Mouse (Mus musculus) E14TG2a.4 (cell line): Measurements from ENCODE around the gene 1700109H08Rik.

ENCODE experiments used
- CTCF ChIP-seq: conservative IDR thresholded peaks from 2 replicates; pipeline ENCODE4 v1.5.1; 2014; ENCODE audit warnings: low read length
- POU5F1 ChIP-seq: IDR thresholded peaks from 2 replicates; pipeline ENCODE4 v1.6.1; 2014; ENCODE audit warnings: low read length, borderline replicate concordance

DNA sequence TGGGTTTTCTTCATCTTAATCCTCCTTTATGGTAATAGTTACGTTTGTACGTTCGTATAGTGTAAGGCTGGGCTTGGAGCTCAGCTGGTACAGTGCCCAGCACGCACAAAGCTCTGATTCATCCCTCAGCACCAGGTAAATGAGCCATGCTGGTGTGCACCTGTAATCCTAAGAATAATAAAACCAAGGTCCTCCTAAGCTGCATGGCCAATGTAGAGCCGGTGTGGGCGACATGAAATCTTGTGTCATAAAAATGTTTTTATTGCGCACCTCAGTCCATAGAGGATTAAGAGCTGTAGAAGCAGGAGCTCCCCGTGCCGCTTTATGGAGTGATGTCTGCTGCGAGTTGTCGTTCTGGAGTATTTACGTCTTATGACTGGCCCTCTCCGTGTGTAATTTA is 61.9 kb downstream of the 1700109H08Rik start:
- TF ChIP-seq CTCF (no peak), POU5F1 (no peak)
